Mouse (Mus musculus): ENCODE data around the gene Kazn. TPM values are rescaled to one million over a fixed set of nuclear protein-coding genes. Genes with fewer than 3 reads are reported as not detected.

The Kazn gene
- total RNA-seq (2012; rRNA removed) (3.7 and 4.2 TPM in 2 replicates), total RNA-seq (2014; rRNA removed) (1.3 and 2.0 TPM in 2 replicates), polyA plus RNA-seq (2012; ENCODE audit: insufficient read length, low read depth) (9.4 and 9.7 TPM in 2 replicates)

- Histone ChIP-seq H3K27ac (ENCODE audit: insufficient read depth, low read depth) (no peak within 1 kb of the TSS), H3K36me3 (replicated peaks in 1 of 2; ENCODE audit: control insufficient read depth in 1 of 2, insufficient read depth in 1 of 2, low read length in 1 of 2) (peaks cover 0 to 14% of the 10 kb centered on the region in 2 experiments), H3K4me3 (replicated peaks in 1 of 3; ENCODE audit: low read depth in 2 of 3, low read length in 2 of 3, poor library complexity in 1 of 3) (peak within 1 kb of the TSS; percentile 66 to 93 (median 85)), H3K27me3 (replicated peaks) (no peaks in the 10 kb centered on the region), H3K79me2 (replicated peaks; ENCODE audit: control insufficient read depth, extremely low read depth, insufficient read depth, poor library complexity, severe bottlenecking) (0 out of 2 replicates have a peak, but pooled peaks cover 4% of the 10 kb centered on the region), H3K4me2 (ENCODE audit: insufficient read depth, low read depth, poor library complexity, severe bottlenecking) (peak within 1 kb of the TSS; percentile 66), H3K4me1 (ENCODE audit: control insufficient read depth in 1 of 2, insufficient read depth in 2 of 2) (peaks cover 6 to 24% of the 10 kb centered on the region in 2 experiments), H3K9ac (ENCODE audit: insufficient read depth, low read depth) (peak within 1 kb of the TSS; percentile 70), H3K9me3 (replicated peaks; ENCODE audit: low read length) (no peaks in the 10 kb centered on the region)
- DNase-seq (ENCODE audit: extremely low read depth): peak; percentile 62
- TF ChIP-seq NELFE (IDR thresholded peaks at IDR 0.05; ENCODE audit: low read depth, low read length) (peak; percentile 42), NRF1 (IDR thresholded peaks at IDR 0.05; ENCODE audit: low read depth, low read length) (no peak), MXI1 (IDR thresholded peaks at IDR 0.05; ENCODE audit: low read depth, low read length) (peak; percentile 79), MEF2A (IDR thresholded peaks at IDR 0.05; ENCODE audit: borderline replicate concordance, low read depth, low read length) (no peak), ELF1 (IDR thresholded peaks at IDR 0.05; ENCODE audit: low read depth, low read length) (peak; percentile 85), TCF12 (IDR thresholded peaks at IDR 0.05; ENCODE audit: low read depth, low read length) (0 out of 2 replicates have a peak, but pooled peaks have one; percentile 14), BHLHE40 (IDR thresholded peaks at IDR 0.05; ENCODE audit: low read depth, low read length) (0 out of 2 replicates have a peak, but pooled peaks have one; percentile 41), EP300 (IDR thresholded peaks at IDR 0.05; ENCODE audit: low read length) (no peak), IRF4 (IDR thresholded peaks at IDR 0.05; ENCODE audit: low read depth, low read length) (no peak), POLR2A (IDR thresholded peaks at IDR 0.05; ENCODE audit: low read depth, low read length) (peak; percentile 71)
- dilution Hi-C loops (cut with MboI; ENCODE audit: extremely low pct_ligation_motif_present, extremely low pct_unique_long_range_greater_than_20kb, low sequenced_read_pairs): no loop called here
- in situ Hi-C loops (cut with MboI; ENCODE audit: low pct_ligation_motif_present, low pct_unique_long_range_greater_than_20kb, low sequenced_read_pairs): loop anchor here (5.0 kb wide), 1 partner anchor 82 kb away; no protein-coding TSS in a partner anchor
Measured at GRCm38 (mm10) chr4:142239240-142240126, at the start of gene Kazn. TSS of gene Kazn (minus strand) at chr4:142239401.

GRCm38 (mm10) chr4:142285471-142285870, 46.3 kb upstream of the Kazn start:
- H3K4me1 ChIP-seq (ENCODE audit: control insufficient read depth in 1 of 2, insufficient read depth in 2 of 2): 0 out of 4 replicates have a peak, but pooled peaks cover 0 to 3% of the 10 kb centered on the region in 2 experiments
- dilution Hi-C loops (cut with MboI; ENCODE audit: extremely low pct_ligation_motif_present, extremely low pct_unique_long_range_greater_than_20kb, low sequenced_read_pairs): no loop called here
- H3K27ac ChIP-seq (ENCODE audit: insufficient read depth, low read depth): no peak overlapping the region
- H3K36me3 ChIP-seq (replicated peaks in 1 of 2; ENCODE audit: control insufficient read depth in 1 of 2, insufficient read depth in 1 of 2, low read length in 1 of 2): no peaks in the 10 kb centered on the region
- no peaks in the 10 kb centered on the region for H3K79me2 ChIP-seq (replicated peaks; ENCODE audit: control insufficient read depth, extremely low read depth, insufficient read depth, poor library complexity, severe bottlenecking)
- TF ChIP-seq RCOR1 (conservative IDR thresholded peaks at IDR 0.05; ENCODE audit: low read depth, low read length) (no peak), IRF4 (IDR thresholded peaks at IDR 0.05; ENCODE audit: low read depth, low read length) (no peak), POLR2A (IDR thresholded peaks at IDR 0.05; ENCODE audit: low read depth, low read length) (no peak), POLR2AphosphoS2 (IDR thresholded peaks at IDR 0.05; ENCODE audit: low read depth, low read length) (no peak), JUND (conservative IDR thresholded peaks at IDR 0.05; ENCODE audit: low read depth, low read length) (no peak), CHD1 (IDR thresholded peaks at IDR 0.05; ENCODE audit: low read depth, low read length) (no peak), SMC3 (IDR thresholded peaks at IDR 0.05; ENCODE audit: low read depth, low read length) (no peak), ZMIZ1 (IDR thresholded peaks at IDR 0.05; ENCODE audit: low read depth, low read length) (no peak), SIN3A (IDR thresholded peaks at IDR 0.05; ENCODE audit: low read length) (no peak), USF1 (IDR thresholded peaks at IDR 0.05; ENCODE audit: low read depth, low read length) (no peak), ZKSCAN1 (IDR thresholded peaks at IDR 0.05; ENCODE audit: borderline replicate concordance, low read depth, low read length) (no peak), KAT2A (IDR thresholded peaks at IDR 0.05; ENCODE audit: insufficient replicate concordance, low read length) (no peak), ELF1 (IDR thresholded peaks at IDR 0.05; ENCODE audit: low read depth, low read length) (no peak), MEF2A (IDR thresholded peaks at IDR 0.05; ENCODE audit: borderline replicate concordance, low read depth, low read length) (no peak), MYC (IDR thresholded peaks at IDR 0.05; ENCODE audit: low read depth, low read length) (no peak)
- H3K4me3 ChIP-seq (replicated peaks in 1 of 3; ENCODE audit: low read depth in 2 of 3, low read length in 2 of 3, poor library complexity in 1 of 3): no peak overlapping the region
- no peak overlapping the region for H3K9ac ChIP-seq (ENCODE audit: insufficient read depth, low read depth)
- H3K4me2 ChIP-seq (ENCODE audit: insufficient read depth, low read depth, poor library complexity, severe bottlenecking): no peak overlapping the region
- in situ Hi-C loops (cut with MboI; ENCODE audit: low pct_ligation_motif_present, low pct_unique_long_range_greater_than_20kb, low sequenced_read_pairs): no loop called here
- no peak for DNase-seq (ENCODE audit: extremely low read depth)
- H3K9me3 ChIP-seq (replicated peaks; ENCODE audit: low read length): peaks cover 19% of the 10 kb centered on the region
- H3K27me3 ChIP-seq (replicated peaks): no peaks in the 10 kb centered on the region

Data from CH12.LX (cell line).